Mouse (Mus musculus) right cerebral cortex, adult 2 months (tissue): ENCODE results near the gene Fads3.

Source experiments
- DNase-seq, 2 experiments: peaks; one replicate each; pipeline ENCODE4 v3.0.0; 2021 to 2022; ENCODE audit warnings: low spot score in 2 of 2

Gene Fads3

DNA sequence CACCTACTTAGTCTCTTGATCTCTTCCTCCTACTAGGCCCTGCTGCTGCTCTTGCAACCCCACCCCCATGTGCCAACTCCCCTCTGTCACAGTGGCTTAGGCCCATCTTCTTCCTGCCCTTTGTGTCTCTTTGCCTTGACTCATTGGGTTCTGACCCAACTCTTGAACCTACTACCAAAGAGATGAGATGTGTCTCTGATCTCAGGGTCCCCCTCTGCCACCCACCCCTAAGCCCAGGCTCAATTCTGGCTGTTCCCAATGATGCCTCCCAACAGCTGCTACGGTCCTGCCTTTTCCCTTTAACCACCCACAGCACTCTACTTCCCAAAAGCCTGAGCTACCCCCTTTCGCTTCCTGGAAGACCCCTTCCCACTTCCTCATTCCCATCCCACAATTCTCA, 19.4 kb upstream of the Fads3 start:
- DNase-seq: no peak

DNA sequence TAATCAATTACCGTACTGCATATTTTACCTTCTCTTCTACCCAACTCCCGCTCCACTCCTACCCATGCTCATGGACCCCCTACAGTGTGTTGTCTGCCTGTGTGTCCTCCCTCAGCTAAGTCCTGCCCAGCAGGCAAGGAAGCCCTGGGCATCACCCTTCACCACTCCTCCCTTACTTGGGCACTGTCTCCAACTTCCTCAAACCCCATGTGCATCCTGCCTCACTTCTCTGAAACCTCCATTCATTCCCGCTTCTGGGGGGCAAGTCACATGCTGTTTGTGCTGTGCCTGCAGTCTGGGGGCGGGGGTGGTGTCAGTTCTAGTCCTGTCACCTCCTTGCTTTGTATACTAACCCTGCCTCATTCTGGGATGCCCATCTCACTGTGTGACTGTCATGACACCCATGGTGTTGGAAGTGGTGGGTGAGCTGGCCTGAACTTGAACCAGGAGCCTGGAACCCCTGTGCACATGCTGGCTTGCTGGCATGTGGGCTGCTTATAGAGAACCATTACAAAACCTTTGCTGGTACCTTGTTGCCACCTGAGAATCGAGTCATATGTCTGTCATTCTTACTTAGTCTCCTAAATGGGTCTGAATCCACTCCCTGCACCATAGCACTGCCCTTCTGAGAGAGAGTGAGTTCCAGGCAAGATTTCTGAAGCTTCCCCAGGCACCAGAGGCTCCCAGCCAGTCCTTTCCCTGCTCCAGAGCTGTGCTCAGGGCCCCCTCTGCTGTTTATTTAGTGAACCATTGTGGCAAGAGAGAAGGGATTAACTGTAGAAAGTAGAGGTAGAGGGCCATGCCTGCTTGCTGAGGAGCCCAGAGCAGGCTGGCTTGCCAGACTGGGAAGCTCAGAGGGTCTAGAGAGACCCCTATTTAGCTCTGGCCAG, 18.7 kb upstream of the Fads3 start:
- peak; percentile 49 to 66 for DNase-seq

DNA sequence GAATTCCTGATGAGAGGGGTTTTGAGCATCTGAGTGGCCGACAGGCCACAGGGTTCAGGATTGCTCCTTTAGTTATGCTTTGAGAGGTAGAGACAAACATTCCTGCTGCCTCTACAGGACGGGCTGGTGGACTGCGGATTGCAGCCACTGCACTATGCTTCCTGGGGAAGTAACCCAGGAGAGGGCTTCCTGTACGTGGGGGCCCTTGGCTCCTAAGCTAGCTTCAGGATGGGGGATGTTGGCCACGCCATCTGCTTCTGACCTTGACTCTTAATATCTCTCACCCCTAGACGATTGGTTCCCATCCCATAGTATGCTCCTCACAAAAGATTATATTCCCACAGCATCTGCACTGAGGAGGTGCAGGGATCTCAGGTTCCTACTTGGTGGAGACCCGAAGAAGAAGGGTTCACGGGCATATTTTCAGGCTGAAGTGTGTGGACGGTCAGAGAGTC, 18.0 kb upstream of the Fads3 start:
- DNase-seq: no peak

DNA sequence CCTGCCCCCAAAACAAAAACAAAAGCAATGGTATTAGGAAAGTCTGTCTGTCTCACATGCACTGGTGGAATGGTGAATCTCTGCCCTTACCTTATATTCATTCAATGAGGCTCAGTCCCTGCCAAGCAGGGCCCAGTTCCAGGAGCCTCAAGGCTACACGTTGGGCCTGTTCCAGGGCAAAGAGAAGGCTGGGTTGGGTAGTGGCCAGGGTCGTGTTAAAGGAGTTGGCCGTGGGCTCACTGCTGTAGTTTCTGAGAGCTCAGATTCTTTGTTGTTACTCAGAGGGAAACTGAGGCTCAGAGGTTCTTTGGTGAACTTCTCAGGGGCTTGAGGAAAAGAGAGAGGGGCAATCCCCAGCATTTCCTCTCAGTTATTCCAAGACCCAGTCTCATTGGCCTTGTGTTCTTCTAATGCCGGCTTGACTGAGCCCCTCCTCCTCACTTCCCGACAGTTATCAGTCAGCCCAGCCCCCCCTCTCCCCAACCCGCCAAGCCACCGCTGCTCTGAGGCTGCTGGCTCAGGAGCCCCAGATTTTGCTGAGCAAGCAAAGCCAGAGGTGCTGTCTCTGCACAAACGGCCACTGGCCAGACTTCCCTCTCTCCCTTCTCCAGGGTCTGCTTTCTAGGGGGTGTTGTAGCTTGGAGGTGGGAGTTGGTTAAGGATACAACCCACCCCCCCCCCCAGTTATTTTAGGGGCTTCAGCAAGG, 16.0 kb upstream of the Fads3 start:
- DNase-seq: no peak

DNA sequence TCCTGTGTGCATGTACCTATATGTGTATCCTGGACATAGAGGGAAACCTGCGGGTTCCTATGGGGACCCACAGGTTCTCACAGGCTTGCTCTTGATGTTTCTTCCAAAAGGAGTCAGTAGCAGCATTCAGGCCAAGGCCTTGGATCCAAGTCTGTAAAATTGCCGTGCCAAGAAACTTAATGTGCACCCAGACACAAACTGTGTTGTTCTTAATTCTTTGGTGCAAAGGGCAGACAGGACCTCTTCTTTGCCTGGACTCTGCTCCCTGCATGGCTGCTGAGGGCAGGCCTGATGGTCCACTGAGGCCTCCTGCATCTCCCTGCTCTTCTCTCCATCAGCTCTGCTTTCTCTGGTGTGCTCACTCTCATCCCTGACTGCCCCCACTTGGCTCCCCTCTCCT, 11.6 kb upstream of the Fads3 start:
- DNase-seq: no peak

DNA sequence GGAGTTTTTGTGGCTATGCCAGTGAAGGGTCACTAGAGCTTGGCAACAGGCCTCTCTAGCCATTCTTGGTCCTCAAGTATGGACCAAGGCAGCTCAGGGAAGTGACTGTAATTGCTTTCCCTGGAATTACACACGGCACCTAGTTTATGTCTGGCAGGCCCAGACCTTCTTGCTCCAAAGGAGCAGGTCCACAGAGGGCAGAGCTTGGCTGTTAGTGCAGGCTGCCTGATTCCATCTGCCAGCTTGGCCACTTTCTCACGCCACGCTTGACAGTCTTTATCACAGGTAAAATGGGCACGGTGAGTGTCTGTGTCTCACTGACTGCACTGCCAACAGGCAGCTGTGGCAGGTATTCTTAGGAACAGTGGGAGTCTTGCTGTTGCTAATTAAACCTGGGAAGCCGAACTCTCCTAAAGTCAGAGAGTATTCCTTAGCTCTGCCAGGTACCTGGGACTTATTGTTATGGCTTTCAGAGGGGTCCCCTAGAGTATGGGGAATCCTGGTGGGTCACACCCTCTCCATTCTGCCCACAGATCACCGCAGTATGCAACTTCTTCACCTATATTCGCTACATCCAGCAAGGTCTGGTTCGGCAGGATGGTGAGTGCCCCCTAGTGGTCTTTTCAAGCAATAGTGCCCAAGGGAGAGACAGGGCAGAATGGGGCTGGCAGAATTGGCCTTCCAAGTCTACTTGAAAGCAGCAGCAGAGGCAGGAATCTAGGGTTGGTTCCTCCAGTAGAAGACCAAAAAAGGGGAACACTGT, 8.0 kb upstream of the Fads3 start:
- DNase-seq: peak; percentile 67 to 72

DNA sequence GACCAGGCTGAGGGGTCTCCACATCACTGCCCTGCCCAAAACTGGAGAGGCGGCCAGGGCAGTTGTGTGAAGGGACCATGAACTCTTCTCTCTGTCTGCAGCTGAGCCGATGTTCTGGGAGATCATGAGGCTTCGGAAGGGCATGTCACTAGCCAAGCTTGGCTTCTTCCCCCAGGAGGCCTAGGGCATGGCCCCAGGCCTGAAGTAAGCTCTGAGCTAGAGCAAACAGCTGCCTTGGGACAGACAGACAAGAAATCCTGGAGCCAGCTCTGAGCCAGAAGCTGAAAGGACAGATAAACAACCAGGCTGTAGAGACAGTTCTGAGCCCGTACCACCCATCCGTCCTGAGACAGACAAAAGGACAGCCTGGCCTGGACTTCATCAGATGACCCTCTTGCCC, 7.0 kb upstream of the Fads3 start:
- no peak for DNase-seq

DNA sequence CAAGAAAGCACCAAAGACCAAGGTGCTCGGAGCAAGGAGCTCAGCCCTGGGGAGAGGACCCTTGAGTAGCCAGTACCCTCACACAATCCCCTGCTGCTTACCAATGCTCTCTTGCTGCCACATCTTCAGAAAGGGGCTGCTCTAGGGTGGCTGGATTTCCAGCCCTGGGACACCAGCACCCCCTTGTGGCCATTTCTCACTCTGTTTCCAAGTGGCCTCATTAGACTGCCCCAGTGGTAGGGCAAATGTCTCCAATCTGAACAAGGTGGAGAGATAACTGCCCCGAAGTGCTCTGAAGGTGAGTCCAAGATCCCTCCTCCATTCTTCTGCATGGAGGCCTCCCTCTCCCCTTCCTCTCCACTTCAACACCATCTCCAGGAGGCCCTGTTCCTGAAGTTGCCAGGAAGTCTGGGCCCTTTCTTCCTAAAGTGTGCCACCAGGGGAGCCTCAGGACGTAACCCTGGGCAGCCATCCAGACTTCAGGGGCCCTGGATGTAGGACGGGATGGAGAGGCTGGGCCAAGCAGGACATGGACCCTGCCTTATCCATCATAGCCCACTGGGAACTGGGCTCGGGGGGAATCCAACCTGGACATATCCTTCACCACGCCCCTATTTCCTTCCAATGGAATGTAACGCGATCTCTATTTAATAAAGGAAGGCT, 6.5 kb upstream of the Fads3 start:
- DNase-seq: peak; percentile 77 to 82

DNA sequence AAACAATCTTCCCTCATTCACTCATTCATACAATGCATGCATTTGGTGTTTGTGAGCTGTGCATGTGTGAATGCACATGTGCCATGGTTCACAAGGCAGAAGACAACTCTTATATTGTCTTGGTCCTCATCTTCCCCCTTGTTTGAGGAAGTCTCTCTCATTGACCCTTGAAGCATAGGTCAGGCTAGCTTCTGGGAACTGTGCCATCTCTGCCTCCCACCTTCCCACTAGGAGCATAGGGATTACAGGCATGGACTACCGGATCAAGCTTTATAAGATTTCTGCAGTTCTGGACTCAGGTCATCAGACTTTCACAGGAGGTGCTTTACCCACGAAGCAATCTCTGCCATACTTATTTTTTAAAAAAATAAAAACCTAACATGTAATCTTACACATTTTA, 3.8 kb upstream of the Fads3 start:
- DNase-seq: no peak

DNA sequence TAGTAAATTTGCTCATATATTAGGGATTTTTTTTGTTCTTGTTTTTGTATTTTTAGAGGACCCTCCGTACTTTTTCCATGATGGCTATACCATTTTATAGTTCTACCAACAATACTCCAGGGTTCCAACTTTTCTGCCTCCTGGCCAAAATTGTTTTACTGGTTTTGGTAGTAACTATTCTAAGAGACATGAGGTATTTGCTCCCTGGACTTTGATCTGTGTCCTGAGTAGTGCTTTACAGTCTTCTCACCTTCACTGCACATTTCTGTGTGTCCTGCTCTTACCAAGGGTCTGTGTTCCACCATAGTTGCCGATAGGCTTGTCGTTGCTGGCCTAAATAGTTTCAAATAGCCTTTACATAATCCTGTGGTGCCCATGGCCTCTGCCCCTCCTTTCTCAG, 3.0 kb upstream of the Fads3 start:
- no peak for DNase-seq

DNA sequence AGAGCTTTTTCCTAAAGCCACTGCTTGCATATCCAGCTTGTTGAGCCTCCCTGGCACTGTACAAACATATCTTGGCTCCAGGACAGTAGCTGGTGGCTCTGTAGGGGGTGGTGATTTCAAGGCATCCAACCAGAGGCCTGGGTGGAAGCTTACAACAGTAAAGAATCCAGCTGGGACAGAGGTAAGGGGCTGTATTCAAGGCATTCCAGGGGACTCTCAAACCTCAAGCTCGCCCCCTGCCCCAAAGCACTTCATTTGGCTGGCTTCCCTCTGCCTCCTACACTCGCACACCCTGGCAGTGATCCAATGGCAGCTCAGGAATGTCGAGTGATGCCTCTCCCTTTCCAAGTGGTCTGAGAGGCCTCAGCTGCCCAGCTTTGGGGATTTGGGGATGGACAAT, 2.5 kb upstream of the Fads3 start:
- no peak for DNase-seq

DNA sequence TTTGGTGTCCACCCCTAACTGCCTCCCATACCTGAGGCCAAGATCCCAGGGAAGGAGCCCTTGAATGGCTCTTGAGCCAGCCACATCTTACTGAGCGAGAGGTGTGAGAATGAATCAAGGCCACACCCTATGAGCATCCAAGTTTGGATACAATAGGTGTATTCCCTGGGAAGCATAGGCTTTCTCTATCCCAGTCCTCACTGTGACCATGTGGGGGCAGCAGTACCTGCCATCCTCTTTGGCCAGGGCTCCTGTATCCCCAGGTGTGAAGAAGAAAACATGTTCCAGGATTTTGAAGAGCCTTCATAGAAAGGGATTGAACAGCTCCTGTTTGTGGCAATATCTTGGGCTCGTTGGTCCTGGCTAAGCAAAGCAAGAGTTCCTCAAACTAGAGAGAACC, 1.8 kb upstream of the Fads3 start:
- DNase-seq: no peak

DNA sequence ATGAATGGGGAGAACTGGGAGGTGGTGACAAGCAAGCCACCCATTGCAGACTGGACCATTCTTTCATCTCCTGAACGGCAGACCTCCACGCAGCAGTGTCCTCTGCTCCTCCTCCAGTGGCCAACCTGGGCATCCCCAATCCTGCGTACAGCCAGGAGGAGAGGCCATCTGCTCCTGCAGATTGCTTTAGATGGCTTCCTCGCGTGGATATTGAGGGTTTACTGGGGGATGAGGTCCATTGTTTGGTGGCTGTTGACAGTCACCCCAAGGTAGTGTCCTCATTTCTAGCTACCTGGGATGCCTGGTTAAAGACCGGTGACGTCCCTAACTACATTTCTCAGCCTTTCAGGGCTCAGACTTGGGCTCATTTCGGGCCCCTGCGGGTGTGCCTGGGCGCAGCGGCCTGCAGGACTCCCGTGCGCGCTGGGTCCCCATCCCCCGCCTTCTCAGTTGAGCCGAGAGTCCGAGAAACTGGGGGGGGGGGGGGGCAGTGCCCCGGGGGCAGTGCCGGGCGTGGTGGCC, 442 bp upstream of the Fads3 start:
- DNase-seq: no peak

DNA sequence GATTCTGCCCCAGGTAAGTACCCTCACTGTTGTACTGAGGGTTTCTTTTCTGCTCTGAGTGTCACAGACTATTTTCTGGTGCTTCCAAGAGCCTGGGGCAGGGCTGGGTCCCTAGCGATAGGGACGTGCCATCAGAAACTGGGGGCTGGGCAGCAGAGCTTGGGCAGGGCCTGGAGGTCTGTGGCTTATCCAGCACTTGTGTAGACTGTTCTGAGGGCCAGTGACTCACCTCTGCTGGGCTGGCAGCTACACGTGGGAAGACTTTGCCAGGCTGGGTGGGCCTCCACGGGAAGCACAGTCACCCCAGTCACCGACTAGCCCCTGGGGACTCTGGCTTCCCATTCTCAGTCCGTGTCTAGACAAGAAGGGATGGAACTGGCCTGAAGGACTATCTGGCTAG, 863 bp downstream of the Fads3 start:
- DNase-seq: peak in 1 of 2 experiments; percentile 29

DNA sequence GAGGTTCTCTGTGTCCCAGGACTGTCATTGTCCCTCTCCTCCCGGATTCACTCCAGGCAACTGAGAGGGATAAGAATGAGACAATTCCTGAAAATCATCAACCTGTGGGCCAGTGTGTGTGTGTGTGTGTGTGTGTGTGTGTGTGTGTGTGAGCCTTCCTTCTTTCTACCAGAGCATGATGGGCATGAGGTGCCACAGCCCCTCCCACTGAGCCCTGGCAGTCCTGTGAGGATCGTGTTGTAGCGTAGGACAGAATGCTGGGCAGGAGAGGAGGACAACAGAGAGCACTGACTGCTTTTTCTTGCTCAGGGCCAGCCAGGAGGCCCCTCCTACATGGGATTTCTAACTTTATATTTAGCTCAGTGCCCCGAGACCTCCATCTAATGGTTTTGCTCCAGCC, 1.4 kb downstream of the Fads3 start:
- DNase-seq: no peak

DNA sequence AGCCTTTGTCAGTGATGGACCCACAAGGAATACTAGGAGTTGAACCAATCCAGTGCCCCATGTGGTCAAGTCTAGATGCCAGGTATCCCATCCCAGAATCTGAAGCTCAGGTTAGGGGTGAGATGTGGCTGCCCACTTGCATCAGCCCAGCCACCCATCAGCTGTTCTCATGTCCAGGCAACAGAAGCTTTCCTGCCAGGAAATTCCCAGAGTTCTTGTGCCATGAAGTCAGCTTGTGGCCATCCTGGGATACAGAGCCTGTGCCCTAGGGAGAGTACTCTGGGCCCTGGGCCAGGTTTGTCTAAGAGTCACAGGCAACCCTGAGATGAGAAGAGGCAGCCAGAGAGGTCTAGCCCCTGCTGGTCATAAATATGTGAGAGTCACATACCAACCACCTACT, 2.3 kb downstream of the Fads3 start:
- DNase-seq: no peak

DNA sequence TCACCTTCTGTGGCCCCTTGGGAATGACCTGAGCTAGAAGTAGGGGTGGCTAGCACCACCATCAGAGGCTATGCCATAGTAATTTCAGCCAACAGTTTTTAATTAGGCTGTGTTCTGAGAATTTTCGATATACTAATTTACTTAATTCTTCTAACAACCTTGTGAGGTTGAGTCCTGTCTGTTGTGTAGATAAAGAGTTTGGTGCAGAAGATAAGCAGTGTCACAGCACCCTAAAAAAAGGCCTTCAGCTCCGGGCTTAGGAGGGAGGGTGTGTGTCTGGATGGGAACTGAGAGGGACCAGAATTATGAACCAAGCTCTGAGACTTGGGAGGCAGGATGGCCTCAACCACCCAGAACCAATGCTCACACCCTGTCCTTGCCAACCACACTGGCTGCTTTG, 4.3 kb downstream of the Fads3 start:
- no peak for DNase-seq

DNA sequence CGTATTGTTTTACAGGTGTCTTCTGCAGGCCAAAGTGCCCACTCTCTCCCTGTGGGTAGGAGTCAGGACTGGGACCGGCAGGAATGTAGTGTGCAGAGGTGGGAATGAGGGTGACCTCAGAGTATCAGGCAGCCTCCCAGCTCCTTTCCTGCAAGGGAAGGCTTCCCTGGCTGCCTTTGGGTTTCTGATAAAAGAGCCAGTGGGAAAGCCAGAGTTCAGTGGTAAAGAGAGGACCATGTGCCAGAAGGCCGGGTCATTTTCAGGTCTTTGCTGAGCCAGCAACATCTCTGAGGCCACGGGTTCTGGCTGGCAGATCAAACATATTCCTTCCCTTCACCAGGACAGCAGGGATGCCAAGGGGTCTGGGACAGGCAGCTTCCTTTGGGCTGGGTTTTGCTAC, 5.0 kb downstream of the Fads3 start:
- no peak for DNase-seq

DNA sequence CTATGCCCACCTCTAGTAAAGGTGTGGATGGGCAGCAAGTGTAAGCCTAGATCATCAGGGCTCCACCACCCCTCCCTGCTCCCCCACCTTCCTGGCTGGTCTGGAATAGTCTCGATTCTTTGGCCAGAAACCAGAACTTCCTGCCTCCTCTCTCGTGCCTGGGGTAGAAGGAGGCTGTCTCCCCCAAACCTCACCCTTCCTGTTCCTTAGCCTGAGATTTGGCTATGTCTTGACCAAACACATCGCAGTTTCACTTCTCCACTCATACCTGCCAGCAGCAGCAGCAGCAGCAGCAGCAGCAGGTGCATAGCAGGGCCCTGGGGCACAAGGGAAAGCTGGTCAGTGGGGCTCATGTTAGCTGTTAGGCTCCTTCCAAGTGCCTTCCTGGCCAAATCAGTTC, 5.6 kb downstream of the Fads3 start:
- DNase-seq: no peak

DNA sequence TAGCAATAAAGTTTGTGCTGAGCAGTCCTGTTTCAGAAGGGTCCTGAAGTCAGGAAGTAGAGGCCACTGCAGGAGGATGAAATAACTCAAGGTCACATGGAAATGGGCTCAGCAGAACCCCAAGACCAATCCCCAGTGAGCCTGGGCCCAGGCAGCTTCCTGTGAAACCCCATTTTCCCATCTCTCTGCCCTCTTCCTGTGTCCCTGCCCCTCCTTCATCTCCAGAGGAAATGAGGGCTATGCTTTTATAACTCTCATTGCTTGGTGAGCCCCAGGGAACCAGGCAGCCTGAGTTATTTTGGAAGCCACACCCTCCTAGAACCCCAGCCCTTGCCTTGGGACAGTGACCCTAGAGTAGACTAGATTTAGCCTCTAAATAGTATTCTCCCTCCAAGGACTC, 8.2 kb downstream of the Fads3 start:
- DNase-seq: no peak

DNA sequence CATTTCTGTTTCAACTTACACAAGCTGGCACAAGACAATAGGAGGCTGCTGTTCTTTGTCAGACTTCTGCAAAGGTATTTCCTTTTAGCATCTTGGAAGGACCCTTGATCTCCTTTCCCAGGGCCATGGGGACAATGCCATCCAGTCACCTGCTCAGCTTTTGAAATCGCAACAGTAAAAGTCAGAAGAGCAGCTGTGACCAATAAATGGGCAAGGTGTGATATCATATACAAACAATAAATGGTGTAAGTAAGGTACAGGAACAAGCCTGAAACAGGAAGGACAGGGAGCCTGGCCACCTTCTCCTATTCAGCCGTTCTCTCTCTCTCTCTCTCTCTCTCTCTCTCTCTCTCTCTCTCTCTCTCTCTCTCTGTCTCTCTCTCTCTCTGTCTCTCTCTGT, 9.1 kb downstream of the Fads3 start:
- no peak for DNase-seq

DNA sequence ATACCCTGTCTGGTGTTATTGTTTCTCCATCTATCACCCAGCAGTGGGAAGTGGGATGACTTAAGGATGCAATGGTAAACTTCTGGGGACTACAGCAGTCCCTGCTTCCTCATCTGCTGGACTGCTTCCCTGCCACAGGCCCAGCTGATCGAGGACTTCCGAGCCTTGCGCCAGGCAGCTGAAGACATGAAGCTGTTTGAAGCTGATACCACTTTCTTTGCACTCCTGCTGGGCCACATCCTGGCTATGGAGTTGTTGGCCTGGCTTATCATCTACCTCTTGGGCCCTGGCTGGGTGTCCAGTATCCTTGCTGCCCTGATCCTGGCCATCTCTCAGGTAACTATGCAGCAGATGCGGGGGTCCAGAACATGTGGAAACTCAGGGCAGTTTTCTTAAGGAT, 11.3 kb downstream of the Fads3 start:
- DNase-seq: no peak
